Mouse (Mus musculus): Measurements from ENCODE around the gene Zc3h10. TPM values are rescaled to one million over a fixed set of nuclear protein-coding genes. Genes with fewer than 3 reads are reported as not detected.

The Zc3h10 gene
- 13.7 and 16.9 TPM in 2 replicates for polyA plus RNA-seq (2015; fragmentation: Nextera tagmentation; extraction: Ambion mirVana)

DNA sequence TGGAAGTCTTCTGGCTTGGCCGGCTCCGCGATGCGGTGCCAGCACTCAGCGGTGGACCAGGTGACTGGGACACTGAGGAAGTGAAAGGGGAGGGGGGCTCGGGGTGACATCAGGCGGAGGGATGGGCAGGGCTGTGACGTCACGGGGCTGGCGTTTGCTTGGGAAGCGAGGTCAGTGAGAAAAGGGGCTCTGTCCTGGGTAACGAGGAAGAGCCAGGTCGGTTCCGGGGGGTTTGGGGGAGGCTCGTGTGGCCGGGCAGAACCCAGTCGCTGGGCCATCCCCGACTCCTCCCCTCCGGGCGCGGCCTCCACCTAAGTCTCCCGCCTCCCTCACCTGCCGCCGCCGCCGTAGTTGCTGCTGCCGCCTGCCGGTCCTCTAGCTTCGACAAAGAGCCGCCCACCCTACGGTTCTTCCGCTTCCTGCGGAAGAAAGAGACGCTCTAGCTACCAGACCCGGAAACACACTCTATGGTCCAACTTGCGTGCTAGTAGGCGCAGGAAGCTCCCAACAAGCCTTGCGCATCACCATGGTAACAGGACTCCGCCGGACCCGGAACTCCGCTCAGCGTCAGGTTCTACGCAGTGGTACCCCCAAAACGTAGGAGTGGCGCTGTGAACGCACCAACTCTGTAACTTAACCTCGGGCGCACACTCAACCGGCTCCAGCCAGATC, at the start of gene Zc3h10:
Gene Zc3h10 (minus strand): TSS at position 414 of the 672 bp plus-strand sequence.
- Histone ChIP-seq H3K4me3 (replicated peaks; ENCODE audit: low read depth, low read length) (peak within 1 kb of the TSS; percentile 61), H3K9me3 (replicated peaks; ENCODE audit: low read length) (no peaks in the 10 kb centered on the region), H3K27ac (peak within 1 kb of the TSS; percentile 97), H3K4me1 (replicated peaks; ENCODE audit: insufficient read depth, low read length) (no peaks in the 10 kb centered on the region), H3K9ac (ENCODE audit: low read depth, low read length) (peak within 1 kb of the TSS; percentile 87), H3K4me2 (ENCODE audit: low read length) (peak within 1 kb of the TSS; percentile 70), H3K36me3 (ENCODE audit: insufficient read depth, low read length) (peaks cover 18% of the 10 kb centered on the region), H3K27me3 (ENCODE audit: insufficient read depth, low read length) (no peaks in the 10 kb centered on the region)
- under 1% methylated on average over 48 of the region's 50 CpGs for WGBS
- ATAC-seq (replicated peaks; ENCODE audit: low FRiP score, low read depth) (peak; percentile 89), DNase-seq (ENCODE audit: low spot score) (peak; percentile 100)
- TF ChIP-seq CTCF (IDR thresholded peaks at IDR 0.05; ENCODE audit: low read depth) = peak; percentile 71

DNA sequence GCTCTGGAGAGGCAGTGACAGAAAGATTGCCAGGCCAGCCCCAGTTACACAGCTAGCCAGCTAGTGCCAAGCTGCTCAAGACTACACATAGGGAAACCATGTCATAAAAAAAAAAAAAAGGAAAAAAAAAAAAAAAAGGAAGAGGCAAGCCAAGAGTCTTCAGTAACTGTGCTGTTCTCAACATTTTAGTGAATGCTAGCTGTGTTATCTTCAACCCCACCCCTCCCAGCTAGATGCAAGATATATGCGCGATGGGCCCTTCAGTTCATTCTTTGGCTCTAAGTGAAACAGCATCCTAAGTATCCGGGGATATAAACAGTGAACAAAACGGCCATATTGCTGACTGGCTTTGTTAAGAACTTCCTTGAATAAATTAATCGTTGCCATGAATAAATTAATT, 45.2 kb upstream of the Zc3h10 start:
- no peaks in the 10 kb centered on the region for H3K9me3 ChIP-seq (replicated peaks; ENCODE audit: low read length)
- H3K36me3 ChIP-seq (ENCODE audit: insufficient read depth, low read length) = no peaks in the 10 kb centered on the region
- no peak for DNase-seq (ENCODE audit: low spot score)
- no peak overlapping the region for H3K9ac ChIP-seq (ENCODE audit: low read depth, low read length)
- no peak overlapping the region for H3K4me2 ChIP-seq (ENCODE audit: low read length)
- 0 out of 2 replicates have a peak, but pooled peaks cover 3% of the 10 kb centered on the region for H3K4me1 ChIP-seq (replicated peaks; ENCODE audit: insufficient read depth, low read length)
- H3K27ac ChIP-seq = no peak overlapping the region
- no peak for ATAC-seq (replicated peaks; ENCODE audit: low FRiP score, low read depth)
- H3K4me3 ChIP-seq (replicated peaks; ENCODE audit: low read depth, low read length) = no peak overlapping the region
- H3K27me3 ChIP-seq (ENCODE audit: insufficient read depth, low read length) = no peaks in the 10 kb centered on the region
- TF ChIP-seq CTCF (IDR thresholded peaks at IDR 0.05; ENCODE audit: low read depth) = no peak
- WGBS = 81% methylated on average over 5 of the region's 5 CpGs

DNA sequence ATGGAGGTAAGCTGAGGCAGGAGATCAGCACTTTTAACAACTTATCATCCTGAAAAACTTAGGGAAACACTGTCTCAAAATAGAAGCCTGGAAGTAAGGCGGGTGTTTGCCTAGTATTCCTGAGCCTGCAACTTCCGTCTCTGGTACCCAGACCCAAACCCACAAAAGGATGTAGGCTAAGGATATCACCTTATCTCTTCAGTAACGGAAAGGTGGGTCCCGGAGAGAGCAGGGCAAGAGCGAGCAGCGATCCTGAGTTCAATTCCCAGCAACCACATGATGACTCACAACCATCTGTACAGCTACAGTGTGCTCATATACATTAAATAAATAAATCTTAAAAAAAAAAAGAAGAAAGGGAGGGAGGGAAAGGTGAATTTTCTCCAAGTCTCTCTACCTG, 43.9 kb upstream of the Zc3h10 start:
- ATAC-seq (replicated peaks; ENCODE audit: low FRiP score, low read depth) (no peak), DNase-seq (ENCODE audit: low spot score) (no peak)
- Histone ChIP-seq H3K27ac (no peak overlapping the region), H3K36me3 (ENCODE audit: insufficient read depth, low read length) (no peaks in the 10 kb centered on the region), H3K9ac (ENCODE audit: low read depth, low read length) (no peak overlapping the region), H3K4me3 (replicated peaks; ENCODE audit: low read depth, low read length) (no peak overlapping the region), H3K9me3 (replicated peaks; ENCODE audit: low read length) (no peaks in the 10 kb centered on the region), H3K4me2 (ENCODE audit: low read length) (no peak overlapping the region), H3K4me1 (replicated peaks; ENCODE audit: insufficient read depth, low read length) (0 out of 2 replicates have a peak, but pooled peaks cover 3% of the 10 kb centered on the region), H3K27me3 (ENCODE audit: insufficient read depth, low read length) (no peaks in the 10 kb centered on the region)
- WGBS = 88% methylated on average over 6 of the region's 6 CpGs
- no peak for TF ChIP-seq CTCF (IDR thresholded peaks at IDR 0.05; ENCODE audit: low read depth)

DNA sequence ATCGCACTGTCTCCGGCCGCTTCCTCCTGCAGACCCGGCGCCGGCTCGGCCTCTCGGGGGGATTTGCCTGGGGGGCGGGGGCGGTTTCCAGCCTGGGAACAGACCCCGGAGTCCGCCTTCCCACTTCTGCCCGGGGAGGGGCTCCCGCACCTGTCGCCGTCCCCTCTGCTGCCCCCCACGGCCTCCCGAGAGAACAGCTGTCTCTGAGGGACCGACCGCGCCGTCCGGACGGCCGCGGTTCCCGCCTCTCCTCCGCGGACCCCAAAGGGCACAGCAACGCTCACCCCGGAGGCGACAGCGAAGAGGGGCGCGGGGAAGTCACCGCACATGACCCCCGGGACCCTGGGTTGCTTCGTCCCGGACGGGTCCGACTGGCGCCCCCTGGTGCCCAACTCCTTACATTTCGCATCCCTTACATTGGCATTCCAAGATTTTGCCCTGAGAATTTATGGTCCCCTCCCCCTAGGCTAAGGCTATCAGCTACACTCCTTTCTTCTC, 42.7 kb upstream of the Zc3h10 start:
- WGBS = 1% methylated on average over 38 of the region's 43 CpGs

DNA sequence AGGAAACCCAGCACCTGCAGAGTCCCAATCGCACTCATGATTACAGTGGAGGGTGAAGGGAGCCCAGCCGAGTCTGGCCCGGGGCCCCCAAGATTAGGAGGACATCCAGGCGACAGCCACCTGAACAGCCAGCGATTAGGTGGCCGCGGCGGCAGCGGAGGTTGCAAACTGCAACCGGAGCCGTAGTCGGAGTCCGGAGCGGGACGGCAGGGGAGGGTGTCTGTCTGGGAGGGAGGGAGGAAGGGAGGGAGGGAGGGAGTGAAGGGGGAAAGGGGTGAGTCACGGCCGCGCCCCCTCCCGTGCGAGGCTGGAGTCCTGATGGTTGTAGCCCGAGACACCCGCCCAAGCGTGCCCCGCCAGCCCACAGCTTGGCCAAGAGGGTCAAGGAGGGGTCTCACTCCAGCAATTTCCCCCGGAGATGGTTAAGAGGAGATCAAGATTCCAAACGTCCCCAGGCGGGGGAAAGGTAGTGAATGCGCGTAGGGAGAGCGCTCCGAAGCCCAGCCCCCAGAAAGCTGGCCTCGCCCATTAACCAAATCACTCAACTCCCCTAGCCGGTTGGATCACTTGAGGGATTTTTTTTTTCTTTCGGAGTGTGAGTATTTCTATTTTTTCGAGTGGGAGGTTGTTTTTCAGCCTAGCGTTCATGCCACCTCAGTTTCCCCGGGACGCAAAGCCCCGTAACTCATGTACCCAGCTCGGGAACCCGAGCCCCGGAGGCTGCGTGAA, 42.1 kb upstream of the Zc3h10 start, which contains the start of gene Erbb3:
Gene Erbb3 (minus strand): TSS at position 189 of the 729 bp plus-strand sequence.
- Histone ChIP-seq H3K27ac (peak within 1 kb of the TSS; percentile 95), H3K9ac (ENCODE audit: low read depth, low read length) (peak within 1 kb of the TSS; percentile 65), H3K36me3 (ENCODE audit: insufficient read depth, low read length) (no peaks in the 10 kb centered on the region), H3K27me3 (ENCODE audit: insufficient read depth, low read length) (no peaks in the 10 kb centered on the region), H3K4me3 (replicated peaks; ENCODE audit: low read depth, low read length) (peak within 1 kb of the TSS; percentile 71), H3K4me1 (replicated peaks; ENCODE audit: insufficient read depth, low read length) (0 out of 2 replicates have a peak, but pooled peaks cover 3% of the 10 kb centered on the region), H3K4me2 (ENCODE audit: low read length) (peak within 1 kb of the TSS; percentile 99), H3K9me3 (replicated peaks; ENCODE audit: low read length) (no peaks in the 10 kb centered on the region)
- DNase-seq (ENCODE audit: low spot score) (peak; percentile 63), ATAC-seq (replicated peaks; ENCODE audit: low FRiP score, low read depth) (peak; percentile 73)
- TF ChIP-seq CTCF (IDR thresholded peaks at IDR 0.05; ENCODE audit: low read depth) = no peak
- under 1% methylated on average over 43 of the region's 43 CpGs for WGBS

More for the DNA sequence above, 42.7 kb upstream of the Zc3h10 start:
- TF ChIP-seq CTCF (IDR thresholded peaks at IDR 0.05; ENCODE audit: low read depth) = peak; percentile 82
- peak overlapping the region; percentile 99 for H3K4me2 ChIP-seq (ENCODE audit: low read length)
- H3K27me3 ChIP-seq (ENCODE audit: insufficient read depth, low read length) = no peaks in the 10 kb centered on the region
- H3K27ac ChIP-seq = peak overlapping the region; percentile 95
- peak overlapping the region; percentile 65 for H3K9ac ChIP-seq (ENCODE audit: low read depth, low read length)
- H3K4me1 ChIP-seq (replicated peaks; ENCODE audit: insufficient read depth, low read length) = 0 out of 2 replicates have a peak, but pooled peaks cover 3% of the 10 kb centered on the region
- peak; percentile 37 for ATAC-seq (replicated peaks; ENCODE audit: low FRiP score, low read depth)
- peak; percentile 84 for DNase-seq (ENCODE audit: low spot score)
- H3K4me3 ChIP-seq (replicated peaks; ENCODE audit: low read depth, low read length) = peak overlapping the region; percentile 71
- no peaks in the 10 kb centered on the region for H3K36me3 ChIP-seq (ENCODE audit: insufficient read depth, low read length)
- H3K9me3 ChIP-seq (replicated peaks; ENCODE audit: low read length) = no peaks in the 10 kb centered on the region
